Mouse (Mus musculus): Measurements from ENCODE around the gene Mrgpra2b.
"Not testable (repeated sequence)": the region's sequence is repeated elsewhere in the genome, so short reads cannot be mapped to it uniquely, and the experiment has no call there.

Gene Mrgpra2b

GRCm38 (mm10) chr7:47528762-47529161 is at the start of gene Mrgpra2b:
Gene Mrgpra2b (minus strand): TSS chr7:47528862.
- no peak for DNase-seq (ENCODE audit: low spot score in 2 of 2)

GRCm38 (mm10) chr7:47516379-47516778 is 12.3 kb downstream of the Mrgpra2b start:
- DNase-seq (ENCODE audit: low spot score in 2 of 2), result no peak

GRCm38 (mm10) chr7:47515050-47515449 is 13.6 kb downstream of the Mrgpra2b start:
- DNase-seq (ENCODE audit: low spot score in 2 of 2), result no peak

- no peak for DNase-seq (ENCODE audit: low spot score in 2 of 2)
These were observed 25.7 kb downstream of the Mrgpra2b start for GRCm38 (mm10) chr7:47502953-47503352.

GRCm38 (mm10) chr7:47491266-47491665 is 37.4 kb downstream of the Mrgpra2b start:
- not testable (repeated sequence) for DNase-seq (ENCODE audit: low spot score in 2 of 2)

GRCm38 (mm10) chr7:47489438-47489837 is 39.2 kb downstream of the Mrgpra2b start:
- DNase-seq (ENCODE audit: low spot score in 2 of 2), result not testable (repeated sequence)

- not testable (repeated sequence) for DNase-seq (ENCODE audit: low spot score in 2 of 2)
These were observed 45.5 kb downstream of the Mrgpra2b start for GRCm38 (mm10) chr7:47483181-47483580.

- not testable (repeated sequence) for DNase-seq (ENCODE audit: low spot score in 2 of 2)
These were observed 54.8 kb downstream of the Mrgpra2b start for GRCm38 (mm10) chr7:47473904-47474303.

GRCm38 (mm10) chr7:47465278-47465981 is 63.2 kb downstream of the Mrgpra2b start:
- DNase-seq (ENCODE audit: low spot score in 2 of 2), result not testable (repeated sequence)

- not testable (repeated sequence) for DNase-seq (ENCODE audit: low spot score in 2 of 2)
These were observed 76.6 kb downstream of the Mrgpra2b start, which contains the start of gene Mrgpra2a for GRCm38 (mm10) chr7:47452015-47452414. Gene Mrgpra2a (minus strand): TSS chr7:47452139.

GRCm38 (mm10) chr7:47445729-47446128 is 82.9 kb downstream of the Mrgpra2b start:
- not testable (repeated sequence) for DNase-seq (ENCODE audit: low spot score in 2 of 2)

- not testable (repeated sequence) for DNase-seq (ENCODE audit: low spot score in 2 of 2)
These were observed 92.2 kb downstream of the Mrgpra2b start for GRCm38 (mm10) chr7:47436463-47436862.

GRCm38 (mm10) chr7:47427815-47428508 is 100.7 kb downstream of the Mrgpra2b start:
- DNase-seq (ENCODE audit: low spot score in 2 of 2), result not testable (repeated sequence)
